Mouse (Mus musculus) liver, postnatal 0 days (tissue): ENCODE data around the gene Wfdc3.

Experiments used
- CTCF ChIP-seq: sonication (generic); IDR thresholded peaks from 2 replicates; pipeline ENCODE4 v1.5.1; 2016; ENCODE audit warnings: antibody characterized with exemption, low read depth
- EP300 ChIP-seq: IDR thresholded peaks from 2 replicates; pipeline ENCODE4 v1.6.1; 2016; ENCODE audit warnings: antibody characterized with exemption, low read depth, mild to moderate bottlenecking

GRCm38 (mm10) chr2:164731719-164732118 is 14.0 kb downstream of the Wfdc3 start:
- TF ChIP-seq EP300, result no peak
- TF ChIP-seq CTCF, result no peak
